Mouse (Mus musculus) heart, adult 2 months (tissue): ENCODE results near the gene Glmp.
"Not testable (repeated sequence)": the region's sequence is repeated elsewhere in the genome, so short reads cannot be mapped to it uniquely, and the experiment has no call there.

ENCODE experiments used
- CTCF ChIP-seq: fragments of 200-600 bp; IDR thresholded peaks from 2 replicates; pipeline ENCODE4 v1.8.1; 2022; ENCODE audit warnings: antibody characterized with exemption, mild to moderate bottlenecking, moderate library complexity
- EP300 ChIP-seq: fragments of 200-500 bp; IDR thresholded peaks from 2 replicates; pipeline ENCODE4 v1.6.1; 2011; ENCODE audit warnings: low read depth, low read length, control low read depth; ENCODE audit not compliant: insufficient read depth
- POLR2A ChIP-seq: fragments of 200-500 bp; IDR thresholded peaks from 2 replicates; pipeline ENCODE4 v1.6.1; 2011; ENCODE audit warnings: mild to moderate bottlenecking, low read depth, low read length, control low read depth; ENCODE audit not compliant: insufficient read depth

GRCm38 (mm10) chr3:88295272-88295671 is 29.6 kb upstream of the Glmp start:
- TF ChIP-seq EP300, POLR2A, CTCF: not testable (repeated sequence)
